Mouse (Mus musculus) heart, postnatal 0 days (tissue): ENCODE measurements at regions not wholly inside any gene's neighbourhood (a gene's known extent, or its start where the extent isn't known, plus 50 kb on each side); places are given as distances from the start of the nearest gene placed in this dataset.

Source experiments
- CTCF ChIP-seq: IDR thresholded peaks from 2 replicates; pipeline ENCODE4 v1.5.1; 2016; ENCODE audit warnings: antibody characterized with exemption, control low read depth, low read depth
- EP300 ChIP-seq: IDR thresholded peaks from 2 replicates; pipeline ENCODE4 v1.6.1; 2016; ENCODE audit warnings: antibody characterized with exemption, low read depth

DNA sequence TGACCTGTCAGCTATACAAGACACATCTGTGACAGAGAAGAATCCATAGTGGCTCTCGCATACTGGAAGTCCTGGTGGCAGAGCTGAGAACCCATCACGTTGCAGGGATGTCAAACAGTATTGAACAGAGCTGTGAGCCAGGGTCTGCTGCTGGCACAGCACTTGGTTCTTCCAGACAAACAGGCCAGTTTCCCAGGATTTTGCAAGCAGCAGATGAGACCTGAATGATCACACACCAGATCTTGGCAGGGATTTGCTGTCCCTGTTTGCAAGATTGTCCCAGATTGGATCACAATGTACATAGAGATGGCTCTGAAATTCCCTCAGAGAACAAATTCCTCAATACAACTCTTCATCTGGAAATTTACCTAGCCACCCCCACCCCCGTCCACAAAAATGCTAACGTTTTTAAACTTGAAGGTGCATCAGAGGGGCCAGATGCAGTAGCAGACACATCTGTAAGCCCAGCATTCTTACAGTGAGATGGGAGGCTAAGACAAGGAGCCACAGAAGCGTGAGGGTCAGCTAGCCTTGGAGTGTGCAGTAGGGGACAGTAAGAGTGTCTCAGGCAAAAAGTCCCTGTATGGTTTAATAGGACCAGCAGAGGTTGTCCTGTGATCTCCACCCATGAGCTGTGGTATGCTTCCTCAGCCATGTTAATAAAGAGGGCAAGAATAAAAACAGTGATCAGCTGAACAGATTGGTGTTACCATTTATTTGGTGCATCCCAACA lies 307.8 kb downstream of the Gadd45g start:
- TF ChIP-seq EP300 (no peak), CTCF (no peak)
